Mouse (Mus musculus) left cerebral cortex, adult 18-20 months (tissue): ENCODE data around the gene Disp1. TPM values are rescaled to one million over a fixed set of nuclear protein-coding genes. Genes with fewer than 3 reads are reported as not detected.

Source experiments
- DNase-seq, 2 experiments: peaks; one replicate each; pipeline ENCODE4 v3.0.0; 2021 to 2022; ENCODE audit warnings: low spot score in 2 of 2, mixed read lengths in 1 of 2
- total RNA-seq, 2 experiments: library from RNA; stranded (reverse); gene quantifications; 2 replicates each; pipeline ENCODE4 v1.2.3; 2021

Gene Disp1
- total RNA-seq, 2 experiments from 2014 or later: 5.7 to 6.6 TPM

DNA sequence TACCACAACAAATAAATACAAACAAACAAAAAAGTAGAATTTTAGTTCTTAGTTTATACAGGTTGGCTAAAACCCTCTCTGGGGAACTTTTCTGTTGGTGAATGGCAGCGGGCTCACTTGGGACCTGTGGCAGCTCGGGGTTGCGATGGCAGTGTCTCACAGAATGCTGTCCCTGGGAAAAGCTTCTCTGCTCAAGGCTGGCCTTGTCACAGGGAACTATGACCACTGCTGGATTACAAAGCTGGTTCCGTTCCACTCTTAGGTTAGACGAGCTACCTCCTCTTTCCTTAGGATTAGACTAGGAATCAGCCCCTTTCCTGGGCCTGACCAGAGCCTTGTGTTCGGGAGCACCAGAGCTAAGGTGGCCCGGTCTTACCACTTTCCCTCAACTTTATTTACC is 130.1 kb downstream of the Disp1 start:
- DNase-seq: no peak

DNA sequence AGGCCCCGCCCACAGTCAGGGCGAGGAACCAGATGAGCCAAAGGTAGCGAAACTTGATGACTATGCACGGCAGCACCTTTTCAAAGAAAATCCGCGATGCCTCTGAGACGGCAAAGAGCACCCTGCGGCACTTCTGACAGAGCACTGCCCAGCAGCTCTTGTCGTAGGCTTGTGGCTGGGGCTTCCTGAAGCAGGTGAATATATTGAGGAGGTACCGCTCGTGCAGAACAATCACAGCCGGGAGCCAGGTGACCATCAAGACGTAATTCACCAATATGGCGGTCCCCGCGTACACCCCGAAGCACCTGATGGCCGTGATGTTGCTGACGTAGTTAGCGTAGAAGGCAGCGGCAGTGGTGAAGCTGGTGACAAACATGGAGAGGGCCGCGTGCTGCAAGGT is 132.7 kb downstream of the Disp1 start:
- DNase-seq: no peak

DNA sequence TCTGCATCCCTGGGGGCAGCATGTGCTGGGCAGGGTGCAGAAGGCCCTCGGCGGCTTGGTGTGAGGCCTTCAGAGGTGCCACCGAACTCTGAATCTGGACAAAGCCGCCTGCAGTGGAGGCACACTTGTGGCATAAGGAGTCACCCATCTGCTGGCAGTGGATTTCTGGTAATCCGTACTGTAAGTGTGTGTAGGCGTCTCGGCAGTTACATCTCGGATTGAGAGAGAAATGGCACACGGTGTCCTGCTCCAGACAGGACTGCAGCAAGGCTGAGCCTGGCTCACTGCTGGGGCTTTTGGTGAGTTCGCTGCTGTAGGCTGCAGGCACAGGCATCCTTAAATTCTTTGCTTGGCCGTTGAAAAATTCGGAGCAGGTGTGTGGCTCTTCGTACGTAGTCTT is 134.5 kb downstream of the Disp1 start:
- peak; percentile 28 to 32 for DNase-seq

DNA sequence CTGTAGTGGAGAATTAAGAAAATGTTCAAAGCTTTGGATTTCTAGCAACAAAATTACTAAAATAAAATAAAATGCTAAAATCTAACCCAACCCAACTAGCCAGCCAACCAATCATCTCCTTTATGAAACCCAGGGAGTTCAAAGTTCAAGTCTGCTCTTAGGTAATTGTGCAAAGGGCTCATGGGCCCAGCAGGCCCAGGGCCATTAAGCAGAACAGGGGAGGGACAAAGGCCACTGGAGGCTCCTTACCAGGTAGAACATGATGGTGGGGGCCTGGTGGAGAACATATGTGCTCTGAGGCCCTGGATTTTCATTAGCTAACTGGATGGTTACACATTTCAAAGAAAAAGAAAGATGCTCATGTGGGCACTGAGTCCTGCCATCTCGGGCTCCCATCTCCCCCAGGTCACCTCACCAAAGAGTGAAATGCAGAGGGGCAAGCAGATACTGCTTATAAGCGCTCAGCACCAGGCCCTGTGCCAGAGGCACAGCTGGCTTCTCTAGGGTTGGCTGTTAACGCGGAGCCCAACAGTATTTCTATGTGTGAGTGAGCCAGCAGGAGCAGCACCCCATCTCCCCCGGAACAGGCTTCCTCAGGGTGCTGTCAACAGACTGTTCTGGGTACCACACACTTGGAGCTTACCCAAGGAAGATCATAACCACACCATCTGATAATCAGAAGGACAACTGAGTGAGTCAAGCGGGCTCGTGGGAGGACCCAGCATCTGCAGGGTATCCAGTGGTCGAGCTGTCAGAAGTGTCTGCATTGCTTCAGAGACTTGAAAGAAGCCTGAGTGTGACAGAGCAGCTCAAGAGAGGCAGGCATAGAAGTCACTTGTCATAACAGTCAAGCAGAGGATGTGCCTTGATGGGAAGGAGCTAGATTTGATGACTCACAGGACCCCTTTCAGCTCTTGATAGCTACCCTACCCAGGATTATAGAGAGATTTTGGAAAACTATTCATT is 137.0 kb downstream of the Disp1 start:
- peak in 1 of 2 experiments; percentile 44 for DNase-seq

DNA sequence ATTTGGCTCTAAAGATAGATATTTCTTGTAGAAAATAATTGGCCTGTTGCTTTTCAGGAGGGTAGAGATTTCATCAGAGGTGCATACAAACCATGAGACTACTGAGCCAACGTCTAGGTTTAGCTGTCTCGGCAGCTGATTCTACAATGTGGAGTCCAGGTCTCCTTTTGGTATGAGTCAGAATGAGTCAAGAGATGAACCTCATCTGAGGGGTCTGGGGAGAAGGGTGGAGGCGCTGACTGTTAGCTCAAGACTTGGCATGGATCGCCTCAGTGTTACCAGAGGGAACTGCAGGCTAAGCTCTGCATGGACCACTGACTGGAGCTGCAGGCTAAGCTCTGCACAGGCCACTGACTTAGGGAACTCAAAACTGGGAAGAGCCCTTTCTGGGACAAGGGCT is 138.9 kb downstream of the Disp1 start:
- no peak for DNase-seq

DNA sequence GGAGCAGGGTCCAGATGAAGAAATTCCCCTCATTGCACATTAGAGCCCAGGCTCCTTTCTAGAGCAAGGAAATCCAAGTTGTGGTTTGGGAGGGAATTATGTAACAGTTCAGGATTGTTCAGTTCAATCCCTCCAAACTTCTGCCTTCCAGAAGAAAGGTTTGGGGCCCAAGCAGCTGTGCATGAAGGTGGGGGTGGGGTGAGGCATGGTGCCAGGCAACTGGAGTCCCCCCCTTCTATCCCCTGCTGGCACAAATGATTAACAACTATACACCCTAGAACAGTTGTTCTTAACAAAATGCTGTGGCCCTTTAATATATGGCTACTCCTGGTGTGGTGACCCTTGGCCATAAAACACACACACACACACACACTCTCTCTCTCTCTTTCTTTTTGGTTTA is 140.2 kb downstream of the Disp1 start:
- DNase-seq: no peak

DNA sequence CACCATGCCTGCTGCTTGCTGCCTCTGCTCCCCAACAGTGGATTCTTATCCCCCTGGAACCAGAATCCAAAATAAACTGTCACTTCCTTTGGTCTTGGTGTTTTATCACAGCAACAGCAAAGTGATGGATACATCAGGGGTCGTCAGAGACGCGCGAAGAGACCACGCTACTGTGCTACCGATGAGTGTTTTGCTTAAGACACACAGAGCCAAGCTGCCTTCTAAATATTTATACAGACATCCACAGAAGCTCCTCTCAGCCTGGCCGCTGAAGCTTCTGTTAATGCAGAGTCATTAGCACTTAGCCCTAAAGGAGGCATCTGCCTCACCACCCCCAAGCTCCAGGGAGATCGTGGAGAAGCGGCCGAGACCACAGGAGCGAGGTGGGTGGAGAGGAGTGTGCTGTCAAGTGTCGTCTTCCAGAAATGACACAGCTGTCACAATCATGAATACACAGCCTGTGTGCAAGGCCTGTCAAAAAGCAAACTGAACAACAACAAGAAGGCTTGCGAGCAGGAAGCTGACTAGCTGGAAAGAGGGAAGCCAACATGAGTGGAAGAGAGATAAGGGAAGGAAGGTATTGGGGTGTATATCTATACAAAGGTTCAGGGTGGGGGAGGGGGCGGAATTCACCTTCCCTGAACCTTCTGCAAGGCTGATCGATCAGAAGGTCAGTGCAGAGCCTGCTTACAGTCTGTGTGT is 146.1 kb downstream of the Disp1 start:
- peak in 1 of 2 experiments; percentile 37 for DNase-seq

DNA sequence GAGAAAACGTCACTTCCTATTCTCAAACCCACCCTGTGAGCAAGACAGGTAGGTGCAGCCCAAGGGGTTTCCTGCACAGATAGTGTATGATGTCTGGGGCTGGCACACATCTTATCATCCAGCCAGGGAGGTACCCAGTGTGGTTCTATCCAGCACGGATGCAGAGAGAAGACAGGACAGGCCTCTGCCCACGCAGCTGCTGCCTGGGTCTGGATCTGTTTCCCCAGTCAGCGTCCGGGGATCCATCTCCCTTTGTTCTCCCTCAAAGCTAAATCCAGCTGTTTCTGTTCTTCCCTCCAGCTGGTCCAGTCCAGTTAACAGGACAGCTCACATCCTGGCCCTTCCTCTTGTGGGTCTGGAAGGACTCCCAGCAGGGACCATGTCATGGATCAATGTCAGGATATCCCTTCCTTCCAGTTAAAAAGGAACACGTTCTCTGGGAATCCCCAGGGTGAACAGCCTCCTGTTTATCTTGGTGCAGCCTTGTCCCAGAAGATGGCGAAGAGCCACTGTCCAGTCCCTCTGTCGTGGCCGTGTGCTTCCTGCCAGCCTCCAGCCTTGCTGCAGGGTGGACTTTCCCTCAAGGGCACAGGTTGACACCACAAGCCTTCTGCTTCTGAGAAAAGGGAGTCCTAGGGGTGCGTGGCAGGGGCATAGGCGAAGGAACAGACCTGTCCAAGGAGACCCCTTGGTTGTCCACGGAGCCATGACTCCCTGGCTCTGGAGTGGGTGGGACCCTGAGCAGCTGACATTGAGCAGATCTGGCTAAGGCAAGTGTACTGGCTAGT is 148.9 kb downstream of the Disp1 start:
- DNase-seq: no peak

DNA sequence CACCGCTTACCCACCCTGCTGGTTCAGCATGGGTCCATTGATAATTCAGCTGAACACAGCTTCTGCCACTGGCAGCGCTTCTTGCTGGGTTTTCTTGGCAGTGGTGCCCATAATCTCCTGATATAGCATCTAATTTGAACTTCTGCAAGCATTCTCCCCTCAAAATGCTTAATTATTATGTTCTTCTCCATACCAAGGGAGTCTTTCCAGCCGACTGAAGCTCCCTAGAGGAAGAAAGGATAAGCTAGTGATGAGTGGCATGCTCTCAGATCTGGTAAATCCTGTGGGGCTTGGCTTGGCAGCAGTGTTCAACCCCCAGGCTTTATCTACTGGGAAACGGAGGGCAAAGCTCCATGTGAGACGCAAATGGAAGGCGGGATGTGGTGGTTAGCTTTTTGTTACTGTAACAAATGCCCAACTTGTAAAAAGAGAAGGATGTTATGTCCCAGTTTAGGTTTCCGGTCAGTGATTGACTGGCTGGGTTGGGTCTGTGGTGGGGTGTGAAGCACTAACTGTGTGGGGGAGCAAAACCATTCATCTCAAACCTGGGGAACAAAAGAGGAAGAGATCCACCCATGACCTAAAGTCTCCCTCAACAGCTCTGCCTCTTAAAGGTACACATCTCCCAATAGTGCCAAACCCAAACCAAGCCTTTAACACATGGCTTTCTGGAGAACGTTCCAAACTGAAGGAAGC is 151.2 kb downstream of the Disp1 start:
- DNase-seq: no peak

DNA sequence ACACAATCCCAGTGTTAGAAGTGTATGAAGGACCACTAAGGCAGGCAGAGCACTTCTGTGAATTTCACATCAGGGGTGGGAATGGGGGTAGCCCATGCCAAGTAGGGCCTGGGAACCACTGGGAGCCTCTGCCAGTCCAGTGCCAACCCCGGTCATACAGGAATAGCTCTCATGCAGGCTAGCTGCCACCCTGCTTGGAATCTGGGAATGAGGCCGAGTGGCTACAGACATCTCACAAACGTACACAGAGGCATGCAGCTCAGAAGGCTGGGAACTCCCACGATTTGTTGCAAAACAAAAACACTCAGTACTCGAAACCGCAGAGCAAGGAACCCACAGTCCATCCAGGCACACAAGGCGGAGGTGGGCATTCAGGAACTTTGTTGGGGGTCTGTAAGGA is 153.5 kb downstream of the Disp1 start:
- DNase-seq: no peak

DNA sequence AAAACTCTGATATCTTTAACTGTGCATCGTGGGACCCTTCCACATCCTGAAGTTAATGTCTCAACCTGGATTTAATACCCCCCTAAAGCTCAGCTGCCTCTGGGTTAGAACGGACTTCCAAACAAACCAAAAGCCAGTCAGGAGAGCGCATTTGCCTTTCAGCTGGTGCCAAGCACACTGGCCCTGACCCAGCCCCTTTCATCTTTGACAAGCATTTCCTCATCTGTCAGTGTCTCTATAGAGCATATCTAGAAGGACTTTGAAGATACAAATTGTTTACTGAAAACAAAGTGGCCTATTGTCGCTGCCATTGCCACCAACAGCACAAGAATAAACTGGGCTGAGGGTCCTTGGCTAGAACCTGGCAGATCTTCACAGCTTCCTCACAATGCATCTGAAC is 154.3 kb downstream of the Disp1 start:
- DNase-seq: no peak

DNA sequence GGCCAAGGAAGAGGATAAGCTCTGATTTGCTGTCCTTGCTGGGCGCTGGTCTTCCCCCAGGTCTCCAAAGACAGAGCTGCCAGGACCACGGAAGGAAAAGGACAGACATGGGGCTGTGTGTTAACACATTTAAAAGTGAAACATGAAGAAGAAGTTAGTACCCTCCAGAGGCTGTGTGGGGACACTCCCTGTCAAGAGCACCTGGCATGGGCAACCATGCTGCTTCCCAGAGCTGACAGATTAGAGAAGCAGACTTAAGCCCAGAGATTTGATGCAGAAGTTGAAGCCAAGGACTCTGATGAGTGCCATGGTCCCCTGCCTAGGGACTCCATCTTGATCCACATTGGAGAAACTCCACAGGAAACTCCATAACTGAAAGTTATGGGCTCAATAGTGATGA is 160.7 kb downstream of the Disp1 start:
- no peak for DNase-seq

DNA sequence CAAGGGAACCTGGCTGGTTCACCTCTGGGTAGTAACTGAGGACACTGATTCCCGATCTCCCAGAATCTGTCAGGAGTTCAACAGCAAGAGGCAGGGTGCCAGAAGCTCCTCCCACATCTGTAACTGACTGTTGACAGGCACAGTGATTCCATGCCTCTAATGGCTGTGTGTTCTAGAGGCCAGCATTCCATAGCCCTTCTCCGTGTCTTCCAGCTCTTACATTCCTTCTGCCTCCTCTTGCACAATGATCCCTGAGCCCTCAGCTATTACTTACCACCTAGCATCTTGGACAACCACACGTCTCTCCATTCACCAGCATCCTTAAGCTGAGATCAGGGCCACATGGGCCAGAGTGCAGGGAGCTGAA is 165.1 kb downstream of the Disp1 start:
- DNase-seq: no peak

DNA sequence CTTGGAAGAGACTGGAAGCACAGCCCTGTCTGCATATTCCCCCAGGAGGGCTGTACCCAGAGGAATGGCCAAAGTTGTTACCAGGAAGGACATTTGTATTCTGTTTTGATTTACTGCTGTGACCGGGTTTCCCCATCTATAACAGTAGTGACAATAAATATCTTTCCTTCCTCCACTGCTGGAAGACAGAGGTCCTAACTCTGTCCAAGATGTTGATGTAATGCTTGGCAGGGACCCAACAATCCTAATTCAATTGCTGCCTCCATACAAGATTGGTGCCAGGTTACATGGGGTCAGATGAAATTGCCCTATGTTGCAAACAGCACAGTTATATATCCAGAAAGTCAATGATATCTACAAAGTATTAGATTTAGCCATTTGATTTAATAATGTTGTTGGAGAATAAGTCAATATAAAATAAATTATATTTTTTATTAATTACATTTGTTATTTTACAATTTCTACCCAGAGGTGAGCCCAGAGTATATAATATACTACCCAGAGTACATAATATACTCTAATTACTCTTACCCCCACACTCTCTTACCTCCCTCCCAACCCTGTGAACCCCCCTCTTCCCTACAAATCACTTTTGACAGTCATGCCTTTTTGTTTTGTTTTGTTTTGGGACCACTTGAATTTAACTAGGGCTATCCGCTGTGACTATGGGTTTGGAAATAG is 165.6 kb downstream of the Disp1 start:
- DNase-seq: no peak

DNA sequence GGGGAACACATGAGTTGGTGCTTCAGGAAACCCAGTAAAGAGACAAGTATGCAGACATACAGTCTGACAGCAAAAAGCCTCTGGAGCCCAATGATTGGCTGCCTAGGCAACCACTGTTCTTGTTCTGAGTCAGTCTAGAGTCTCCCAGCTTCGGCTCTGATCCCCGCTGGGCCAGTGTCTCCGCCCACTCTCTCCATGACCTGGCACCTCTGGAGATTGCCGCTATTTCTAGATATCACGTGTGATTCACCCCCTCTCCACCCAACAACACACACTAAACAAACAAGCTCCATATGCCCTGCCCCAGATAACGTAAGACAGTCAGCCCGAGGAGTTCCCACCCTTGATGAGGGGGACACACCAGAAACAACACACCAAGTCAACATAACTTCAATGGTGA is 168.7 kb downstream of the Disp1 start:
- no peak for DNase-seq

DNA sequence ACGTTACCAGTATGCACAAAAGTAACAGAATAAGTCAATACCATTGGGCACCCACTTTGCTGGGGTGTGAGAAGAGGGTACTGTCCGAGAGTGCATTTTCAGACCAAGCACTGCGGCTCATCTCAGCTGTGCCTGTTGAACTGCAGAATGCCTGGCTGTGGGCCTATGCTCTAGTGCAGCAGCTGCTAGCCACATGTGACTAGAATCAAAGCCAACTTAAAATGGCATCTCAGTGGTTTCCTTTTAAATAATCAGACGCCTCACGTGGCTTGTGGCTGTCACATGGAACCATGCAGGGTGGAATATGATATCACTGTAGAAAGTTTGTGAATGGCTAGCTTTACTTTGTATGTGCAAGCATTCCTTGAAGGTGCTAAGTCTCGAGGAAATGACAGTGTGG is 172.0 kb downstream of the Disp1 start:
- DNase-seq: no peak

DNA sequence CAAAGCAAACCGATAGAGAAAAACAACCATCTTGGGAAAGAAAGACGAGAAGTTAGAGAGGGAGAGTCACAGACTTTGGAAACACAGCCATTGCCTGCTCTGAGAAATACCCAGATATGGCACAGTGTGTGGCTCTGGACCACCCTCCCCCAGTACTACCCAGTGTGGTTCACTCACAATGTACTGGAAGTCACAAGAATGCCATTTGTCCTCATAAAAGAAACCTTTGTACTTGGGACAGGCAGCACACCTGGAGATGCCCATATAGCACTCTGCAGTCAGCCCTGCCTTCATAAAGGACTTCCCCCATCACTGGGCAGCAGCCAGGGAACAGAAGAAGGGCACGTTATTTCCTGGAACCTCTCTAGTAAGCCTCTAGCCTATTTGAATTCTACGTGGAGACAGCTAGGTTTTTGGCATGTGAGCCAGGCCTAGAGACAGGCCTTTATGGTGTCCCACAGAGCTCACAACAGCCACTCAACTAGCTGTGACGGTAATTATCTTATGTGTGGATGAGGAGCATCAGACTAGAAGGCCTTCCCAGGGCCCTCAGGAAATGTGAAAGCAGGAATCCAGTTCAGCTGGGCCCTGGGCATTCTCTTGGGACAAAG is 173.3 kb downstream of the Disp1 start:
- no peak for DNase-seq

DNA sequence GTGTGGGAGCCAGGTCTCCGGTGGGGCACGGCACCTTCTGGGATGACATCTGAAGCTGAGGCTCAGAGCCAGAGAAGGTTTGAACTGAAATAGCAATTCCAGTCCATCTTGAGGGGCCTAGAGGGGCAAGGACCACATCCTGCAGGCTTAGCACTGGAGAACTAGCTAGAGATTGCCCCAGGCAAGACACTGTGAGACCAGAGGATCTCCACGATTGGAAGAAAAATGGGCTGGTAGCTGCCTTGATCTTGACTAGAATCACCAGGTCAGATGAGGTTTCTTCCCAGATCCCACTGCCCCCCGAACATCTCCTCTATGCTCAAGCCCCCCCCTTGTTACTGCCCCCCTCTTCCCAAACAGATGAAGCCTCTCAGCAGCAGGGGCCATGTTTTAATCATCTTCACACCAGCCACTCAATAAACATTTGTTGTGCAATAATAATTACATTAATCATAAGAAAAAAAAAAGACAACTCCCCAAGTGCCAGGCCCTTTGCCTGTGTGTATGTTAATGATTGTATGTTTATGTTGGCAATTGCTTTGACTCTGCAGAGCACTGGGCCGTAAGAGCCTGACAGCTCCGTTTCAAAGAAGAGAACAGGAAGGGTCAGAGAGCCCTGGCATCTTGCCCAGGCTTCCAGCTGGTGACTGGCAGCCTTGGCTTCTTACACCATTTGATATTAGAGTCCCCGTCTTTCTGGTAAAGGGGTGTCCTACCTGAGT is 174.0 kb downstream of the Disp1 start:
- no peak for DNase-seq

DNA sequence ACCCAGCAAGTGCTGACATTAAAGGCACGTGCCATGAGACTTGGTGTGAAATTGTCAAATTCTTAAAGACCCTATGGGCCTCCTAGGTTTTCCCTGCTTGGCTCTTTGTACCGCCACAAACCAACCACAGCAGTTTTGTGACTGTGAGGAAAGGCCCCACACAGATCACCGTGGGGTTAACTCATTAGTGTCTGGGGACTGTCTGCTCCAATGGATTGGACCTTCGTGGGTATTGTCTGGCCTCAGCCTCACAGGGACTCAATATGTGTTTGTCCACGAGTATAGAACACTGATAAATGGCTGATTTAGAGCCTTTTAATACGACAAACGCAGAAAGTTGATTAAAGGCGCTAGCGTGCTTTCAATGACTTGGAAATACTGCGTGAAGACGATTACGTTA is 175.2 kb downstream of the Disp1 start:
- no peak for DNase-seq
